Mouse (Mus musculus): Measurements from ENCODE around the gene Pitpnc1.

- TF ChIP-seq CEBPB (IDR thresholded peaks at IDR 0.05; ENCODE audit: low read depth), result no peak
- no peak for TF ChIP-seq FOSL1 (IDR thresholded peaks at IDR 0.05; ENCODE audit: insufficient read depth, low read length, poor library complexity, severe bottlenecking)
- no peak for TF ChIP-seq CTCF (IDR thresholded peaks at IDR 0.05; ENCODE audit: control insufficient read depth, insufficient read depth, insufficient read length)
Observed at GRCm38 (mm10) chr11:107250882-107251281, 219.6 kb downstream of the Pitpnc1 start.

Measured in C2C12 (cell line).